Mouse (Mus musculus): ENCODE data around the gene Miip. TPM values are rescaled to one million over a fixed set of nuclear protein-coding genes. Genes with fewer than 3 reads are reported as not detected.
A peak's percentile ranks its signal among the peaks of the same experiment; 100 is the strongest.
"Not testable (repeated sequence)": the region's sequence is repeated elsewhere in the genome, so short reads cannot be mapped to it uniquely, and the experiment has no call there.

The Miip gene
- polyA plus RNA-seq, 1 experiment from 2014 or later = 63.1 TPM

GRCm38 (mm10) chr4:147850776-147851175 is 17.8 kb downstream of the Miip start:
- 71% methylated on average over 2 of the region's 2 CpGs for WGBS
- H3K27me3 ChIP-seq (replicated peaks; ENCODE audit: control insufficient read depth, insufficient read depth, low read length) = no peaks in the 10 kb centered on the region

GRCm38 (mm10) chr4:147848584-147848991 is 20.0 kb downstream of the Miip start:
- H3K27me3 ChIP-seq (replicated peaks; ENCODE audit: control insufficient read depth, insufficient read depth, low read length) = no peaks in the 10 kb centered on the region
- peak overlapping the region; percentile 56 for H3K9ac ChIP-seq (replicated peaks; ENCODE audit: low read depth, low read length)
- H3K9me3 ChIP-seq (ENCODE audit: control insufficient read depth, low read length) = peaks cover 8% of the 10 kb centered on the region
- H3K4me3 ChIP-seq (replicated peaks; ENCODE audit: low read length) = peak overlapping the region; percentile 79
- peak; percentile 74 for ATAC-seq
- H3K27ac ChIP-seq (ENCODE audit: low read length) = no peak overlapping the region
- H3K4me1 ChIP-seq (replicated peaks; ENCODE audit: control insufficient read depth, insufficient read depth, low read length) = peaks cover 15% of the 10 kb centered on the region
- H3K36me3 ChIP-seq (ENCODE audit: control insufficient read depth, insufficient read depth) = peaks cover 10% of the 10 kb centered on the region
- peak overlapping the region; percentile 72 for H3K4me2 ChIP-seq (ENCODE audit: low read length)
- 0% methylated on average over 4 of the region's 4 CpGs for WGBS

More at GRCm38 (mm10) chr4:147850776-147851175, 17.8 kb downstream of the Miip start:
- no peak overlapping the region for H3K4me2 ChIP-seq (ENCODE audit: low read length)
- H3K4me3 ChIP-seq (replicated peaks; ENCODE audit: low read length) = no peak overlapping the region
- no peaks in the 10 kb centered on the region for H3K36me3 ChIP-seq (ENCODE audit: control insufficient read depth, insufficient read depth)
- H3K9me3 ChIP-seq (ENCODE audit: control insufficient read depth, low read length) = no peaks in the 10 kb centered on the region
- H3K4me1 ChIP-seq (replicated peaks; ENCODE audit: control insufficient read depth, insufficient read depth, low read length) = peaks cover 15% of the 10 kb centered on the region
- no peak overlapping the region for H3K9ac ChIP-seq (replicated peaks; ENCODE audit: low read depth, low read length)
- H3K27ac ChIP-seq (ENCODE audit: low read length) = no peak overlapping the region
- ATAC-seq = no peak

GRCm38 (mm10) chr4:147847614-147848583 is 20.7 kb downstream of the Miip start, which contains the start of gene Zfp933:
Zfp933 (minus strand) TSS chr4:147848366.
- Histone ChIP-seq H3K4me1 (replicated peaks; ENCODE audit: control insufficient read depth, insufficient read depth, low read length) (peaks cover 15% of the 10 kb centered on the region), H3K9ac (replicated peaks; ENCODE audit: low read depth, low read length) (peak within 1 kb of the TSS; percentile 76), H3K27me3 (replicated peaks; ENCODE audit: control insufficient read depth, insufficient read depth, low read length) (no peaks in the 10 kb centered on the region), H3K4me3 (replicated peaks; ENCODE audit: low read length) (peak within 1 kb of the TSS; percentile 79), H3K9me3 (ENCODE audit: control insufficient read depth, low read length) (peaks cover 14% of the 10 kb centered on the region), H3K36me3 (ENCODE audit: control insufficient read depth, insufficient read depth) (peaks cover 17% of the 10 kb centered on the region), H3K27ac (ENCODE audit: low read length) (no peak within 1 kb of the TSS), H3K4me2 (ENCODE audit: low read length) (peak within 1 kb of the TSS; percentile 73)
- 2% methylated on average over 23 of the region's 23 CpGs for WGBS
- peak; percentile 92 for ATAC-seq

- no peaks in the 10 kb centered on the region for H3K27me3 ChIP-seq (replicated peaks; ENCODE audit: control insufficient read depth, insufficient read depth, low read length)
- H3K4me3 ChIP-seq (replicated peaks; ENCODE audit: low read length) = no peak overlapping the region
- ATAC-seq = no peak
- peaks cover 31% of the 10 kb centered on the region for H3K9me3 ChIP-seq (ENCODE audit: control insufficient read depth, low read length)
- no peak overlapping the region for H3K27ac ChIP-seq (ENCODE audit: low read length)
- WGBS = 100% methylated on average over 3 of the region's 3 CpGs
- no peak overlapping the region for H3K9ac ChIP-seq (replicated peaks; ENCODE audit: low read depth, low read length)
- peaks cover 6% of the 10 kb centered on the region for H3K4me1 ChIP-seq (replicated peaks; ENCODE audit: control insufficient read depth, insufficient read depth, low read length)
- H3K36me3 ChIP-seq (ENCODE audit: control insufficient read depth, insufficient read depth) = peaks cover 30% of the 10 kb centered on the region
- no peak overlapping the region for H3K4me2 ChIP-seq (ENCODE audit: low read length)
These were observed 25.7 kb downstream of the Miip start for GRCm38 (mm10) chr4:147842871-147843270.

GRCm38 (mm10) chr4:147839282-147839681 is 29.3 kb downstream of the Miip start:
- not testable (repeated sequence) for H3K27me3 ChIP-seq (replicated peaks; ENCODE audit: control insufficient read depth, insufficient read depth, low read length); H3K27ac ChIP-seq (ENCODE audit: low read length); H3K4me3 ChIP-seq (replicated peaks; ENCODE audit: low read length); ATAC-seq; H3K4me1 ChIP-seq (replicated peaks; ENCODE audit: control insufficient read depth, insufficient read depth, low read length); H3K4me2 ChIP-seq (ENCODE audit: low read length); H3K9ac ChIP-seq (replicated peaks; ENCODE audit: low read depth, low read length)
- WGBS = 100% methylated on average over 4 of the region's 26 CpGs
- Histone ChIP-seq H3K9me3 (ENCODE audit: control insufficient read depth, low read length) (peaks cover 31% of the 10 kb centered on the region), H3K36me3 (ENCODE audit: control insufficient read depth, insufficient read depth) (peaks cover 23% of the 10 kb centered on the region)

DNA sequence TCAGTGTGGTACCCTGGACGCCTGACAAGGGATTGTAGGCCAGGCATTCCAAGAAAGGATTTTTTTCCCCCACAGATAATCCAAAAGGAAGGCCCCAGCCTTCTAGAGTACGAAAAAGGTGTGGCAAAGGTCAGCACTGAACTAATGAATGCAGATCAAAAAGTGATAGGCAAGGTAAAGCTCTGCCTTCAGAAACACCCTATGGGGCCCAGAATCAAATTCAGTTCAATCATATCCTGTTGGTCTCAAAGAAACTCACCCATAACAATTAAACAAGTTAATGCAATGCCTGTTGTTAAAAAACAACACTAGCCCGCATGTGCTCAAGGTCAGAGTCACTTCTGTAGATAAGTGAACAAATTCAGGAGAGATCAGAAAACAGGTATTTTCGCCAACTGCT is 44.2 kb downstream of the Miip start:
- H3K27me3 ChIP-seq (replicated peaks; ENCODE audit: control insufficient read depth, insufficient read depth, low read length) = no peaks in the 10 kb centered on the region
- peaks cover 60% of the 10 kb centered on the region for H3K36me3 ChIP-seq (ENCODE audit: control insufficient read depth, insufficient read depth)
- no peaks in the 10 kb centered on the region for H3K4me1 ChIP-seq (replicated peaks; ENCODE audit: control insufficient read depth, insufficient read depth, low read length)
- no peak overlapping the region for H3K9ac ChIP-seq (replicated peaks; ENCODE audit: low read depth, low read length)
- no peak overlapping the region for H3K4me3 ChIP-seq (replicated peaks; ENCODE audit: low read length)
- no peak overlapping the region for H3K27ac ChIP-seq (ENCODE audit: low read length)
- no peak for ATAC-seq
- peaks cover 63% of the 10 kb centered on the region for H3K9me3 ChIP-seq (ENCODE audit: control insufficient read depth, low read length)
- 96% methylated on average over 4 of the region's 4 CpGs for WGBS
- H3K4me2 ChIP-seq (ENCODE audit: low read length) = no peak overlapping the region

DNA sequence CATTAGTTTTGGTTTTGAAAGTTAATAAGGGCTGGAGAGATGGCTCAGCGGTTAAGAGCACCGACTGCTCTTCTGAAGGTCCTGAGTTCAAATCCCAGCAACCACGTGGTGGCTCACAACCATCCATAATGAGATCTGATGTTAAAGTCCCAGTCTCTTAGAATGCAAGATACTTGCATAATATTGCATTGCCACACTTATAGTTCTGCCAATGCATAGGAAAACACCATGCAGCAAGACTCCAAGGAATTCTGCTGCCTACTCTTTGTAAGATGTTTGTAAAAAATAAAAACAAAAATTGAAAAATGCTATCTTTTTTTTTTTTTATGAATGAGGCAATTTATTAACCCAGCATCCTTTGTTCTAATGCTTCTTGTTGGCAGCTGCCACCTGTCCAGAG is 47.2 kb downstream of the Miip start:
- peaks cover 53% of the 10 kb centered on the region for H3K9me3 ChIP-seq (ENCODE audit: control insufficient read depth, low read length)
- not testable (repeated sequence) for H3K9ac ChIP-seq (replicated peaks; ENCODE audit: low read depth, low read length); H3K4me2 ChIP-seq (ENCODE audit: low read length); H3K4me1 ChIP-seq (replicated peaks; ENCODE audit: control insufficient read depth, insufficient read depth, low read length); H3K4me3 ChIP-seq (replicated peaks; ENCODE audit: low read length); H3K27me3 ChIP-seq (replicated peaks; ENCODE audit: control insufficient read depth, insufficient read depth, low read length); ATAC-seq; H3K27ac ChIP-seq (ENCODE audit: low read length)
- peaks cover 36% of the 10 kb centered on the region for H3K36me3 ChIP-seq (ENCODE audit: control insufficient read depth, insufficient read depth)
- WGBS = 88% methylated on average over 3 of the region's 3 CpGs

DNA sequence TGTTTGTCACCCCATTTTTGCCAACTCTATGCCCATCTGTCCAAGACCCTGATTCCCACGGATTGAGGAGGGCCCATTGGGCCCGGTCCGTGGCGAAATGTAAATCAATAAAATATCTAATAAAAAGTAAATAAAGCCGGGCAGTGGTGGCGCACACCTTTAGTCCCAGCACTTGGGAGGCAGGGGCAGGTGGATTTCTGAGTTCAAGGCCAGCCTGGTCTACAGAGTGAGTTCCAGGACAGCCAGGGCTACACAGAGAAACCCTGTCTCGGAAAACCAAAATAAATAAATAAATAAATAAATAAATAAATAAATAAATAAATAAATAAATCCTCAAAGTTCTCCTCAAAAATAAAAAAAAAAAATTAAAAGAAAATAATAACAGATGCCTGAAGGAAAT is 49.0 kb downstream of the Miip start:
- not testable (repeated sequence) for H3K4me2 ChIP-seq (ENCODE audit: low read length); H3K27ac ChIP-seq (ENCODE audit: low read length); H3K27me3 ChIP-seq (replicated peaks; ENCODE audit: control insufficient read depth, insufficient read depth, low read length); H3K9ac ChIP-seq (replicated peaks; ENCODE audit: low read depth, low read length); H3K4me3 ChIP-seq (replicated peaks; ENCODE audit: low read length); ATAC-seq; H3K4me1 ChIP-seq (replicated peaks; ENCODE audit: control insufficient read depth, insufficient read depth, low read length)
- Histone ChIP-seq H3K9me3 (ENCODE audit: control insufficient read depth, low read length) (peaks cover 45% of the 10 kb centered on the region), H3K36me3 (ENCODE audit: control insufficient read depth, insufficient read depth) (peaks cover 21% of the 10 kb centered on the region)
- WGBS = 84% methylated on average over 7 of the region's 7 CpGs

DNA sequence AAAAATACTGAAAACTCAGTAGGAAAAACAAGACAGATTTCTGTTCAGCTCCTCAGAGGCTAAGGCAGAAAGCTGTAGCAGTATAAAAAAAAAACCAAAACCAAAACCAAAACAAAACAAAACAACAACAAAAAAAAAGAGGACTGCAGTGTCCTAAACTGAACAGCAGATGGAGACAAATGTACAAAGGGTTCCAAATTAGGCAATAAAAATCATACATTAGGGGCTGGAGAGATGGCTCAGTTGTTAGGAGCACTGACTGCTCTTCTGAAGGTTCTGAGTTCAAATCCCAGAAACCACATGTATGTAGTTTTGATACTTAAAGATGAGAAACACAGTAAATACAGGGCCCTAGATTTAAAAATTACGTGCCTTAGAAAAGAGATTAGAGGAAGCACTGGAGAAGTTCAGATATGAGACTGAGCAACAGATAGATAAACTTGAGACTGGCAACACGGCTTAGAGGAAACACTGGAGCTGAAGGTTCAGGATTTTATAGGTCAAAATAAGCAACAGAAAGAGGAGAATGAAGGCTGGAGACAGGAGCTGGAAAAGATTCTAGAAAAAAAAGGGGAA is 53.9 kb downstream of the Miip start:
- ATAC-seq = no peak
- H3K9me3 ChIP-seq (ENCODE audit: control insufficient read depth, low read length) = peaks cover 8% of the 10 kb centered on the region; the same call in 1 of the 2 replicates
- H3K9ac ChIP-seq (replicated peaks; ENCODE audit: low read depth, low read length) = no peak overlapping the region
- no peaks in the 10 kb centered on the region for H3K27me3 ChIP-seq (replicated peaks; ENCODE audit: control insufficient read depth, insufficient read depth, low read length)
- no peak overlapping the region for H3K4me3 ChIP-seq (replicated peaks; ENCODE audit: low read length)
- no peak overlapping the region for H3K27ac ChIP-seq (ENCODE audit: low read length)
- H3K4me1 ChIP-seq (replicated peaks; ENCODE audit: control insufficient read depth, insufficient read depth, low read length) = no peaks in the 10 kb centered on the region
- H3K36me3 ChIP-seq (ENCODE audit: control insufficient read depth, insufficient read depth) = no peaks in the 10 kb centered on the region
- no peak overlapping the region for H3K4me2 ChIP-seq (ENCODE audit: low read length)
- WGBS = 83% methylated on average over 2 of the region's 2 CpGs

Data from forebrain, embryonic 16.5 days (tissue).